11 mouse cellular contexts compared by ENCODE assay signal in genomic region chr9:117039941-117040453, GRCm38 (mm10).
DNase-seq lines count a peak whose midpoint lies in the region; ATAC-seq and TF ChIP-seq lines count a peak whose summit lies in the region.
"Had no signal": no experiment of that assay in that cellular context is flagged by ENCODE, and none has a peak within 500 bp of the region (broad histone marks: within the 10 kb centered on the region; RNA-seq: fewer than 3 reads in every experiment).

No protein-coding gene starts in this region.

- 54% methylated on average over 6 of the region's 6 CpGs for WGBS in limb, embryonic 15.5 days
- WGBS in limb, embryonic 10.5 days = 82% methylated on average over 6 of the region's 6 CpGs
- 37% methylated on average over 6 of the region's 6 CpGs for WGBS in heart, embryonic 11.5 days (ENCODE audit: insufficient replicate concordance)
- WGBS in lung, postnatal 0 days = 39% methylated on average over 6 of the region's 6 CpGs
- WGBS in midbrain, embryonic 10.5 days = 81% methylated on average over 6 of the region's 6 CpGs

- ATAC-seq in limb, embryonic 15.5 days (ENCODE audit: insufficient number of reproducible peaks, low FRiP score, low TSS enrichment, low read depth) = no peak
- ATAC-seq in heart, embryonic 11.5 days (replicated peaks; ENCODE audit: insufficient number of reproducible peaks, low FRiP score, low TSS enrichment) = no peak
- peak; percentile 95 for ATAC-seq in lung, postnatal 0 days

- no peak overlapping the region for H3K9ac ChIP-seq in limb, embryonic 15.5 days
- no peak overlapping the region for H3K9ac ChIP-seq in heart, embryonic 11.5 days (ENCODE audit: low read depth, low read length)
- no peak overlapping the region for H3K9ac ChIP-seq in lung, postnatal 0 days (replicated peaks; ENCODE audit: low read depth)
- H3K9ac ChIP-seq: limb, embryonic 13.5 days; neural tube, embryonic 13.5 days had no signal

- no peak overlapping the region for H3K4me3 ChIP-seq in limb, embryonic 15.5 days
- no peak overlapping the region for H3K4me3 ChIP-seq in limb, embryonic 10.5 days
- H3K4me3 ChIP-seq in heart, embryonic 11.5 days (ENCODE audit: low read depth, low read length) = no peak overlapping the region
- no peak overlapping the region for H3K4me3 ChIP-seq in lung, postnatal 0 days (ENCODE audit: low read depth, low read length)
- H3K4me3 ChIP-seq in midbrain, embryonic 10.5 days = no peak overlapping the region
- H3K4me3 ChIP-seq: limb, embryonic 13.5 days; neural tube, embryonic 13.5 days had no signal

- H3K36me3 ChIP-seq in limb, embryonic 15.5 days = no peaks in the 10 kb centered on the region
- H3K36me3 ChIP-seq in limb, embryonic 10.5 days = no peaks in the 10 kb centered on the region
- no peaks in the 10 kb centered on the region for H3K36me3 ChIP-seq in heart, embryonic 11.5 days (ENCODE audit: control insufficient read depth, insufficient read depth, low read length)
- H3K36me3 ChIP-seq in lung, postnatal 0 days (ENCODE audit: insufficient read depth, low read length) = no peaks in the 10 kb centered on the region
- H3K36me3 ChIP-seq in midbrain, embryonic 10.5 days = no peaks in the 10 kb centered on the region
- H3K36me3 ChIP-seq: limb, embryonic 13.5 days; neural tube, embryonic 13.5 days had no signal

- H3K27ac ChIP-seq in limb, embryonic 15.5 days = 0 out of 2 replicates have a peak overlapping the region, but pooled peaks have one; percentile 1
- H3K27ac ChIP-seq in limb, embryonic 10.5 days = no peak overlapping the region; the same call in 1 of the 2 replicates
- peak overlapping the region; percentile 70 for H3K27ac ChIP-seq in heart, embryonic 11.5 days (ENCODE audit: low read depth, low read length)
- H3K27ac ChIP-seq in lung, postnatal 0 days (ENCODE audit: low read length) = peak overlapping the region; percentile 62
- H3K27ac ChIP-seq in midbrain, embryonic 10.5 days (replicated peaks) = no peak overlapping the region
- H3K27ac ChIP-seq: limb, embryonic 13.5 days; neural tube, embryonic 13.5 days had no signal

- no peak for DNase-seq in limb, embryonic 10.5 days (ENCODE audit: low spot score)
- peak; percentile 79 to 86 for DNase-seq in adrenal gland, postnatal 36 days
- peak; percentile 84 for DNase-seq in lung, postnatal 0 days (ENCODE audit: low spot score)
- no peak for DNase-seq in spleen, adult 12 weeks (ENCODE audit: low spot score)
- no peak for DNase-seq in midbrain, embryonic 10.5 days (ENCODE audit: low spot score)
- DNase-seq in right cerebral cortex, postnatal 36 days (ENCODE audit: low spot score in 2 of 2) = no peak
- DNase-seq: cerebellum, adult 2 months had no signal

- TF ChIP-seq CTCF in lung, postnatal 0 days (IDR thresholded peaks at IDR 0.05) = no peak

- no peaks in the 10 kb centered on the region for H3K9me3 ChIP-seq in limb, embryonic 15.5 days
- H3K9me3 ChIP-seq in limb, embryonic 10.5 days (replicated peaks) = no peaks in the 10 kb centered on the region
- no peaks in the 10 kb centered on the region for H3K9me3 ChIP-seq in heart, embryonic 11.5 days (replicated peaks; ENCODE audit: control insufficient read depth, low read length)
- H3K9me3 ChIP-seq in lung, postnatal 0 days (ENCODE audit: low read length) = no peaks in the 10 kb centered on the region
- no peaks in the 10 kb centered on the region for H3K9me3 ChIP-seq in midbrain, embryonic 10.5 days (replicated peaks)
- H3K9me3 ChIP-seq: limb, embryonic 13.5 days; neural tube, embryonic 13.5 days had no signal

- no peaks in the 10 kb centered on the region for H3K27me3 ChIP-seq in limb, embryonic 15.5 days
- no peaks in the 10 kb centered on the region for H3K27me3 ChIP-seq in limb, embryonic 10.5 days (ENCODE audit: low read depth, poor library complexity, severe bottlenecking)
- no peaks in the 10 kb centered on the region for H3K27me3 ChIP-seq in heart, embryonic 11.5 days (ENCODE audit: control insufficient read depth, insufficient read depth, low read length)
- no peaks in the 10 kb centered on the region for H3K27me3 ChIP-seq in lung, postnatal 0 days (replicated peaks; ENCODE audit: insufficient read depth, low read length)
- no peaks in the 10 kb centered on the region for H3K27me3 ChIP-seq in midbrain, embryonic 10.5 days (ENCODE audit: low read depth, poor library complexity, severe bottlenecking)
- H3K27me3 ChIP-seq: limb, embryonic 13.5 days; neural tube, embryonic 13.5 days had no signal

- TF ChIP-seq EP300 in lung, postnatal 0 days (IDR thresholded peaks at IDR 0.05) = peak; percentile 93

- no peak overlapping the region for H3K4me2 ChIP-seq in limb, embryonic 15.5 days
- H3K4me2 ChIP-seq in heart, embryonic 11.5 days = no peak overlapping the region
- H3K4me2 ChIP-seq in lung, postnatal 0 days (replicated peaks; ENCODE audit: low read depth, low read length) = no peak overlapping the region
- H3K4me2 ChIP-seq: limb, embryonic 13.5 days; neural tube, embryonic 13.5 days had no signal

- H3K4me1 ChIP-seq in limb, embryonic 15.5 days = no peaks in the 10 kb centered on the region; the same call in 1 of the 2 replicates
- H3K4me1 ChIP-seq in limb, embryonic 10.5 days = peaks cover 7% of the 10 kb centered on the region; the same call in 1 of the 2 replicates
- peaks cover 10% of the 10 kb centered on the region for H3K4me1 ChIP-seq in heart, embryonic 11.5 days (ENCODE audit: control insufficient read depth, insufficient read depth, low read length)
- H3K4me1 ChIP-seq in lung, postnatal 0 days (ENCODE audit: insufficient read depth, low read depth, low read length) = no peaks in the 10 kb centered on the region
- H3K4me1 ChIP-seq in midbrain, embryonic 10.5 days = no peaks in the 10 kb centered on the region
- H3K4me1 ChIP-seq: neural tube, embryonic 13.5 days had no signal

Comparison
In these comparisons a context has a peak if more than half of its experiments do, and no peak if none do; other contexts are left out.
1. H3K27ac ChIP-seq: peak in limb, embryonic 15.5 days (single experiment), heart, embryonic 11.5 days (single experiment) and lung, postnatal 0 days (single experiment); none in limb, embryonic 10.5 days (single experiment) and midbrain, embryonic 10.5 days (single experiment).
2. DNase-seq: peak in adrenal gland, postnatal 36 days (2 of 2) and lung, postnatal 0 days (single experiment); none in limb, embryonic 10.5 days (single experiment), spleen, adult 12 weeks (single experiment), midbrain, embryonic 10.5 days (single experiment) and right cerebral cortex, postnatal 36 days (0 of 2).